Mouse (Mus musculus): ENCODE data around the gene Clec5a. TPM values are rescaled to one million over a fixed set of nuclear protein-coding genes. Genes with fewer than 3 reads are reported as not detected.
"Not testable (repeated sequence)": the region's sequence is repeated elsewhere in the genome, so short reads cannot be mapped to it uniquely, and the experiment has no call there.

Gene Clec5a
- 10.3 and 11.1 TPM in 2 replicates for polyA plus RNA-seq (2015; fragmentation: Nextera tagmentation; extraction: Ambion mirVana)

- H3K4me3 ChIP-seq (replicated peaks), result peak within 1 kb of the TSS; percentile 24
- no peaks in the 10 kb centered on the region for H3K36me3 ChIP-seq (replicated peaks)
- no peak within 1 kb of the TSS for H3K27ac ChIP-seq (replicated peaks)
- H3K4me1 ChIP-seq (replicated peaks), result no peaks in the 10 kb centered on the region
- ATAC-seq (ENCODE audit: insufficient read depth), result no peak
- no peaks in the 10 kb centered on the region for H3K27me3 ChIP-seq
- H3K4me2 ChIP-seq, result no peak within 1 kb of the TSS
- H3K9me3 ChIP-seq (replicated peaks), result no peaks in the 10 kb centered on the region
- 26% methylated on average over 5 of the region's 5 CpGs for WGBS (ENCODE audit: insufficient replicate concordance)
- no peak within 1 kb of the TSS for H3K9ac ChIP-seq
These were observed at the start of gene Clec5a for GRCm38 (mm10) chr6:40585645-40586044. Clec5a (minus strand) TSS chr6:40585821.

- Histone ChIP-seq H3K4me2 (no peak overlapping the region), H3K9ac (no peak overlapping the region), H3K4me1 (replicated peaks) (no peaks in the 10 kb centered on the region), H3K27me3 (no peaks in the 10 kb centered on the region), H3K36me3 (replicated peaks) (no peaks in the 10 kb centered on the region), H3K9me3 (replicated peaks) (no peaks in the 10 kb centered on the region), H3K4me3 (replicated peaks) (no peak overlapping the region), H3K27ac (replicated peaks) (no peak overlapping the region)
- ATAC-seq (ENCODE audit: insufficient read depth), result peak; percentile 54
- 64% methylated on average over 1 of the region's 1 CpGs for WGBS (ENCODE audit: insufficient replicate concordance)
These were observed 49.0 kb upstream of the Clec5a start for GRCm38 (mm10) chr6:40634640-40635071.

- H3K4me3 ChIP-seq (replicated peaks), result no peak within 1 kb of the TSS
- no peak for ATAC-seq (ENCODE audit: insufficient read depth)
- no peaks in the 10 kb centered on the region for H3K27me3 ChIP-seq
- H3K4me2 ChIP-seq, result no peak within 1 kb of the TSS
- H3K9me3 ChIP-seq (replicated peaks), result no peaks in the 10 kb centered on the region
- H3K36me3 ChIP-seq (replicated peaks), result no peaks in the 10 kb centered on the region
- H3K9ac ChIP-seq, result no peak within 1 kb of the TSS
- H3K27ac ChIP-seq (replicated peaks), result no peak within 1 kb of the TSS
- H3K4me1 ChIP-seq (replicated peaks), result no peaks in the 10 kb centered on the region
- WGBS (ENCODE audit: insufficient replicate concordance), result 54% methylated on average over 8 of the region's 8 CpGs
These were observed 42.9 kb upstream of the Clec5a start, which contains the start of gene Mgam for GRCm38 (mm10) chr6:40628406-40629000. Mgam (plus strand) TSS chr6:40628831.

GRCm38 (mm10) chr6:40626111-40626510 is 40.5 kb upstream of the Clec5a start:
- H3K9me3 ChIP-seq (replicated peaks), result no peaks in the 10 kb centered on the region
- H3K4me1 ChIP-seq (replicated peaks), result no peaks in the 10 kb centered on the region
- no peak overlapping the region for H3K9ac ChIP-seq
- no peaks in the 10 kb centered on the region for H3K36me3 ChIP-seq (replicated peaks)
- H3K27ac ChIP-seq (replicated peaks), result no peak overlapping the region
- H3K4me3 ChIP-seq (replicated peaks), result no peak overlapping the region
- ATAC-seq (ENCODE audit: insufficient read depth), result no peak
- H3K27me3 ChIP-seq, result no peaks in the 10 kb centered on the region
- WGBS (ENCODE audit: insufficient replicate concordance), result 26% methylated on average over 1 of the region's 1 CpGs
- no peak overlapping the region for H3K4me2 ChIP-seq

GRCm38 (mm10) chr6:40617965-40618364 is 32.3 kb upstream of the Clec5a start:
- 6% methylated on average over 2 of the region's 2 CpGs for WGBS (ENCODE audit: insufficient replicate concordance)
- H3K27me3 ChIP-seq, result no peaks in the 10 kb centered on the region
- no peak overlapping the region for H3K4me3 ChIP-seq (replicated peaks)
- no peak overlapping the region for H3K4me2 ChIP-seq
- ATAC-seq (ENCODE audit: insufficient read depth), result no peak
- no peaks in the 10 kb centered on the region for H3K4me1 ChIP-seq (replicated peaks)
- H3K9ac ChIP-seq, result no peak overlapping the region
- H3K9me3 ChIP-seq (replicated peaks), result no peaks in the 10 kb centered on the region
- no peak overlapping the region for H3K27ac ChIP-seq (replicated peaks)
- no peaks in the 10 kb centered on the region for H3K36me3 ChIP-seq (replicated peaks)

- ATAC-seq (ENCODE audit: insufficient read depth), result no peak
- Histone ChIP-seq H3K27me3 (no peaks in the 10 kb centered on the region), H3K4me1 (replicated peaks) (no peaks in the 10 kb centered on the region), H3K4me2 (no peak within 1 kb of the TSS), H3K9me3 (replicated peaks) (no peaks in the 10 kb centered on the region), H3K27ac (replicated peaks) (no peak within 1 kb of the TSS), H3K4me3 (replicated peaks) (no peak within 1 kb of the TSS), H3K36me3 (replicated peaks) (no peaks in the 10 kb centered on the region), H3K9ac (no peak within 1 kb of the TSS)
- 67% methylated on average over 4 of the region's 4 CpGs for WGBS (ENCODE audit: insufficient replicate concordance)
These were observed 27.7 kb upstream of the Clec5a start, which contains the start of gene Tas2r138 for GRCm38 (mm10) chr6:40613260-40613852. Tas2r138 (minus strand) TSS chr6:40613310.

- H3K4me1 ChIP-seq (replicated peaks), result no peaks in the 10 kb centered on the region
- H3K27ac ChIP-seq (replicated peaks), result no peak overlapping the region
- no peak overlapping the region for H3K9ac ChIP-seq
- no peak overlapping the region for H3K4me2 ChIP-seq
- no peaks in the 10 kb centered on the region for H3K9me3 ChIP-seq (replicated peaks)
- H3K4me3 ChIP-seq (replicated peaks), result no peak overlapping the region
- H3K27me3 ChIP-seq, result no peaks in the 10 kb centered on the region
- 64% methylated on average over 8 of the region's 8 CpGs for WGBS (ENCODE audit: insufficient replicate concordance)
- no peak for ATAC-seq (ENCODE audit: insufficient read depth)
- no peaks in the 10 kb centered on the region for H3K36me3 ChIP-seq (replicated peaks)
These were observed 24.6 kb upstream of the Clec5a start for GRCm38 (mm10) chr6:40610244-40610643.

GRCm38 (mm10) chr6:40607431-40607830 is 21.8 kb upstream of the Clec5a start:
- Histone ChIP-seq H3K4me1 (replicated peaks) (no peaks in the 10 kb centered on the region), H3K27ac (replicated peaks) (no peak overlapping the region), H3K9me3 (replicated peaks) (no peaks in the 10 kb centered on the region), H3K36me3 (replicated peaks) (no peaks in the 10 kb centered on the region), H3K9ac (no peak overlapping the region), H3K27me3 (no peaks in the 10 kb centered on the region), H3K4me3 (replicated peaks) (no peak overlapping the region), H3K4me2 (no peak overlapping the region)
- ATAC-seq (ENCODE audit: insufficient read depth), result no peak

GRCm38 (mm10) chr6:40598546-40598945 is 12.9 kb upstream of the Clec5a start:
- 37% methylated on average over 4 of the region's 4 CpGs for WGBS (ENCODE audit: insufficient replicate concordance)
- not testable (repeated sequence) for H3K4me3 ChIP-seq (replicated peaks)

GRCm38 (mm10) chr6:40594804-40595550 is 9.4 kb upstream of the Clec5a start:
- H3K4me1 ChIP-seq (replicated peaks), result no peaks in the 10 kb centered on the region
- no peak overlapping the region for H3K4me2 ChIP-seq
- 20% methylated on average over 3 of the region's 3 CpGs for WGBS (ENCODE audit: insufficient replicate concordance)
- H3K27ac ChIP-seq (replicated peaks), result no peak overlapping the region
- no peak overlapping the region for H3K9ac ChIP-seq
- no peaks in the 10 kb centered on the region for H3K9me3 ChIP-seq (replicated peaks)
- no peaks in the 10 kb centered on the region for H3K36me3 ChIP-seq (replicated peaks)
- ATAC-seq (ENCODE audit: insufficient read depth), result no peak
- no peak overlapping the region for H3K4me3 ChIP-seq (replicated peaks)
- no peaks in the 10 kb centered on the region for H3K27me3 ChIP-seq

More at GRCm38 (mm10) chr6:40598546-40598945, 12.9 kb upstream of the Clec5a start:
- not testable (repeated sequence) for H3K27ac ChIP-seq (replicated peaks); H3K9ac ChIP-seq; H3K9me3 ChIP-seq (replicated peaks); H3K36me3 ChIP-seq (replicated peaks); H3K27me3 ChIP-seq; ATAC-seq (ENCODE audit: insufficient read depth); H3K4me1 ChIP-seq (replicated peaks); H3K4me2 ChIP-seq

GRCm38 (mm10) chr6:40588346-40588745 is 2.7 kb upstream of the Clec5a start:
- no peak overlapping the region for H3K4me3 ChIP-seq (replicated peaks)
- no peaks in the 10 kb centered on the region for H3K36me3 ChIP-seq (replicated peaks)
- no peak overlapping the region for H3K4me2 ChIP-seq
- ATAC-seq (ENCODE audit: insufficient read depth), result no peak
- no peaks in the 10 kb centered on the region for H3K9me3 ChIP-seq (replicated peaks)
- no peaks in the 10 kb centered on the region for H3K27me3 ChIP-seq
- WGBS (ENCODE audit: insufficient replicate concordance), result 60% methylated on average over 2 of the region's 2 CpGs
- H3K9ac ChIP-seq, result no peak overlapping the region
- no peaks in the 10 kb centered on the region for H3K4me1 ChIP-seq (replicated peaks)
- H3K27ac ChIP-seq (replicated peaks), result no peak overlapping the region
